Mouse (Mus musculus) thymus, postnatal 0 days (tissue): ENCODE measurements around the gene Nme7. TPM values are rescaled to one million over a fixed set of nuclear protein-coding genes. Genes with fewer than 3 reads are reported as not detected.

Experiments
- DNase-seq: peaks from one replicate; pipeline ENCODE4 v3.0.0-alpha.2; 2015; ENCODE audit warnings: low spot score
- polyA plus RNA-seq: library from polyadenylated mRNA; unstranded; fragments of >200 nt; fragmentation: Nextera tagmentation; extraction: Ambion mirVana; gene quantifications from 2 replicates; pipeline ENCODE4 v1.2.1, GENCODE M21; 2015

The Nme7 gene
- polyA plus RNA-seq, 1 experiment from 2014 or later = 30.3 TPM

DNA sequence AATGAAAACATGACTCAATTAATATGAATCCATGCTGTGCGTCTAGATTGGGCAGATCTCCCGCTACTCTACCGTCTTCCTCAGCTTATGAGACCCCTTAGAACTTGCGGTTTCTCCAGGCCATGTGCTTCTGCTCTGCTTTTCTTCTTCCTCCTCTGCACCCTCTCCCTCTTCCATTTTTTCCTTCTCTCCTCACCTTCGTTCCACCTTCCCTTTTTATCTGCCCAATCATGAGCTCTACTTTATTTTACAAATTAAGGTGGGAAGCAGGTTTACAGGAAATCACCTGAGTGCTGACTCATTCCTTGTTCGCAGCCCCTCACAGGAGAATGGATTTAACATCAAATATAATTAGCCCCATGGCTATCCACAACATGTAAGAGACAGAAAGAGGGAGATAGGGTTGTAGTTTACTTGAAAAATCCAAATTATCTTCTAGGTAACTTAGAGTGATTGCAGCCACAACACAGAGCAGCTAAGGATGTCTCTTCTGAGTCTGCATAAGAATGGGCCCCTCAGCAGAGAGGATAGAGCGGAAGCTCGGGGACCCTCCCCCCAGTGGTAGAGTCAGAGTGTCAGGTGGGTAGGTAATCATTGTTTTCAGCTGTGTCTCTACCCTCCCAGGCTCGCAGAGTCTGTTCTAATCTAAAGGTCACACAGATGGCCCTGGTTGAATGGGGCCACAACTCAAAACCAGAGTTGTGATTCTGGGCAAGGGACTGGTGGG lies 73.0 kb downstream of the Nme7 start:
- DNase-seq = no peak

DNA sequence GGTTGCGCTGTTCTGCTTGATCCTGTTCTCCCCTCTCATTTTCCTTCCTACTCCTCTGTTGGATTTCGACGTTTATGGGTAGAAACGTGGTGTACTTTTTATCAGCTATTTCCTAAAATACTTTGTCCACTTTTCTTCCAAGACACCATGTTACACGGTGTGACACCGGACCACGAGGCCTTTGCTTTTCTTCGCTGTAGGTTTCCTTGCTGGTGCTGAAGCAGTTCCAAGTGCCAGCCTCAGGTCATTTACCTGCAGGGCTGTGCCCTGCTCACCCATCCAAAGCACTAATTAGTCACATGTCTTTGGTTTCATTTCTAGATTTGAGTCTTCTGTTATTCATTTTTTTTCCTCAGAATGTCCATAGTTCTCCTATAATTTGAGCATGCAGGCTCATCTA lies 79.7 kb downstream of the Nme7 start:
- DNase-seq = no peak

DNA sequence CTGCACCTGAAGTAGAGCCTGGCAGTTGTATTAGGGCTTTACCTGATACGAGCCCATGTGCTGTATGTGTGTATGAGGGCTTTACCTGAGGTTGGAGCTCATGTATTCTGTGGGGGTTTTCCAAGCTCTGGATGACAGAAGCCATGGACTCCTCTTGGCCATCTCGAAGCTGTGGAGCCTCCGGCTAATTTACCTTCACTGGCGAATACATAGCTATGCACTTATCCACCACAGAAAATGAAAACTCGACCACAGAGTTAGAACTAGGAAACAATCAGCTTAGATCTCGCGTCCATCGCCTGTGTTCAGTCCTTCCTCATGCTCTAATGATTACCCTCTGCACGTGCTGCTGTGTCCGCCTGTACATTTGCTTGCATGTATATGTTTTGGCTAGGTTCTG lies 80.4 kb downstream of the Nme7 start:
- no peak for DNase-seq

DNA sequence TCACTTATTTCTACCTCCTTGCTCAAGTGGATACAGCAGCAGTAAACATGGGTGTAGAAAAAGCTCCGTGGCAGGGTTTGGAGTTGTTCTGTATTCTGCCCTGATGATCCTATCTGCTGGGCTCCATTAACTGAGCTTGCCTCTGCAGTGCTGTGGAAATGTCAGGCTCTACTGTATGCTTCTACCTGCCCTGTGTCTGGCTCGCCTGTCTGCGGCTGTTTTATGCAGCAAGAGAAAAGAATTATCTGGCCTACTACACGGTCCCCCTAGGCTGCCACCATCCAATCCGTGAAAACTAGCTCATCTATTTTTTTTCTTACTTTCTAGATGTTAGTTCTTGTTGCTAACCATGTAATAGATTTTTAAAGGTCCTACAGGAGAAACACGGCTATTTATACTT lies 81.1 kb downstream of the Nme7 start:
- DNase-seq = no peak

DNA sequence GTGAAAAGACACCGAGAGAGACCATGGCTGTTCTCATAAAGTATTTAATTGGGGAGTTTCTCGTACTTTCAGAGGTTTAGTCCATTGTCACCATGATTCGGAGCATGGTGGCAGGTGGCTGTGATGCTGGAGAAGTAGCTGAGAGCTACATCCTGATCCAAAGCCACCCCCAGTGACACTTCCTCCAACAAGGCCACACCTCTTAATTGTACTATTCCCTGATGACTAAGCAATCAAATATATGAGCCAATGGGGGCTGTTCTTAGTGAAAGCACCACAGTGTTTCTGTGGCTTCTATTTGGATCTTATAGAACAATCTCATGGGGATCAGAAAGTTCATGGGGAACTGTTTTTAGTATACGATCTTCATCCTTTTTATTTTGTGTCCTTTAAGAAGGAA lies 85.8 kb downstream of the Nme7 start:
- DNase-seq = no peak

DNA sequence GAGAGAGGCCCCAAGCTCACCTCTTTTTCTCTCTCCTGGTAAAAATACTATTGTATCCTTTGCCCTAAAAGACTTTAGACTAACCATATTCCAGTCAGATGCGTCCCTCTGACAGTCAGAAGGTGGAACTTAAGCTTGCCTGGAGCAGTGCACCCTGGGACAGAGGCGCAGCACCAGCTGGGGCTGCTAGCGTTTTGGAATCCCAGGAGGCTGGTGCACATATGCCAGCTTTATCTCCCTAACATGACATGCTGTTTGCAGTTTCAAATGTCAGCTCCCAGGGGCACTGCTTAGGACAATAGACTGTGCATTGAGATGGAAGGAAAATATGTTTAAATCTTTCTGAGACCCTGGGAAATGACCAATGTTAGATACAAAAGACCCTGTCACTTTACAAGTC lies 88.3 kb downstream of the Nme7 start:
- DNase-seq = no peak

DNA sequence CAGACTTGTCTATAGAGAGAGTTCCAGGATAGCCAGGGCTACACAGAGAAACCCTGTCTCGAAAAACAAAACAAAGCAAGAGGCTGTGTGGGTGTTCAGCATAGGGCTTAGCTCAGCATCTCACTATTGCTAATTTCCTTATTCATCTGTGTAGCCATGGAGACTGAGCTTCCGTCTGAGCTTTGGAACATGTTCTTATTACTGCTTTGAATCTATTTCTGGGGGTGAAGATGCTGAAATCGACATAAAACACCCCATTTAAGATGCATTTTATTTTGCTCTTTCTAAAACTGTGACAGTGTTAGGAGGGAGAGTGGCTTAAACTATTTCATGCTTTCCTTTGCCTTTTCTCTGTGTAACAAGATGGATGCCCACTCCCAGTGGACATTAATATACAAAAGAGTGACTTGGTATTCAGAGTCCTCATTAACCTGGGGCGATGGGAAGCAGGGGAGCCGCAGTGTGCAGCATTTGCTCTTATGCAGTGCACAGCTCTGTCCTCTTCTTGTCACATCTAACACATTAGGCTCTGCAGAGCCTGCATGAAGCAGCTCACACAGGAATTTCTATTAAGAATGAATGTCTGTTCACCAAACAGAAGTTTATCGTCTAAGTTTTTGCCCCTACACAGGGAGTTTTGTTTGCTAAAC lies 91.3 kb downstream of the Nme7 start:
- no peak for DNase-seq

DNA sequence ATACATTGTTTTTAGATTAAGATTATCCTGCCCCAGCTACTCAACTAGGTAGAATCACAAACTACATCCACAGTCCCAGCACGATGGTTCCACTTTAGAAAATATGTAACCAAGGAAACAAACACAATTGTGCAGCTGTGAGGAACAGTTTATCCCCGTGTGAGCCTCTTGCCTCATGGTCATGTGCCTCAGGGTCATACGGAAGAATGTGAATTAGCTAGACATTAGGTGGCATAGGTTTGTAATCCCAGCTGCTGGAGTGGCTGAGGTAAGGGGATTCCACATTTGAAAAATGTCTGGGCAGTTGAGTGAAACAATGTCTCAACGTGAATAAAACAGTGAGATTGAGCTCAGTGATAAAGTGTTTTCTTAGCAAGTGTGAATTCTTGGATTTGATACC lies 93.8 kb downstream of the Nme7 start:
- no peak for DNase-seq

DNA sequence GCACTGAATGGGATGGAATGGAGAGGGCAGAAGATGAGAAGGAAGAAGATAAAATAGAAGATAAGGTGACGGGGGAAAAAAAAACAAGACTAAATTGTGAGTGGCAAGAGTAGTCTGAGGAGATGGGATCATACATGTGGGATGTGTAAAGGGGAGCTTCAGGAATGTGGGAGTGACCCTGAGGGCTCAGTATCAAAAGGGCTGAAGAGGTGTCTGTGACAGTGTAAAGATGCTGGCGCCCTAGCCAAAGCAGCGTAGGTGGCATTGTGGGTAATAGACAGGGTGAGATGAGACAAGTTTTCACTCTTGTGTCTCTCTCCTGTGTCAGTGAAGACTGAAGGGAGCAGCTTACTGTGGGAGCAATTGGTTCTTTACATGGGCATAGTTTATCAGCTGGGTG lies 95.7 kb downstream of the Nme7 start:
- DNase-seq = no peak

DNA sequence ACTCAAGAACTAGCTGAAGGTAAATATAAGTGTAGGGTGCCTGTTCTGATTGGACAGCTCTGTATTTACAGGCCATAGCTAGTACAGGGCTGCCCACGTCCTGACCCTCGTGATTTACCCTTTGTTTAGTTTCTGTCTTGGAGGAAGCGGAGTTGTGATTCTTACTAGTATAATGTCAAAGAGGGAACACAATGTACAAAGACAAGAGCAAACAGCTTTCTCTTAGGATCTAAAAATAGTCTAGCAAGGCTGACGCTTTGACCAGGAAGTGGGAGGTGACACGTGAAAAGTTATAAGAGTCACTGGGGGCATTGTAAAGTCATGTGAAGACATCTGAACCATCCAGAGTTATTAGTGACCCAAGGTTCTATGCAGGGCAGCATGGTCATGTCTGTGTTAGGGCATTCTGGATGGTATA lies 101.5 kb downstream of the Nme7 start:
- peak; percentile 29 for DNase-seq

DNA sequence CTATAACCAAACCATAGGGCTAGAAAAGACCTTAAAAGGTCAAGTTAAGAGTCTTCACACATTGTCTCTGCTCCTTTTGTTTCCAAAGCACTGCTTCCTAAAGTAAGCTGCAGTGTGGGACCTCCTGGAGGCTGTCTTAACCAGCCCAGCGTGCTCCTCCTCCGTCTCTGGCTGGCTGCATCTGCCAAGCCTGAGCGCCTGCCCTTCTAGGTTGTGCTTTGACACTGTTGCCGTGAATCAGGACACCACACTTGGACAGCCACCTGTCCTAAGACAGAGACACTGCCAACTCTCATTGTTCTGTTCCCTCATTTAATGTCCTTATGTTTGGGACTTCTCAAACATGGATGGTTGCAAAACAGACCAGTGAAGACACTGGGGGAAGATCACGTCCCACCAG lies 102.6 kb downstream of the Nme7 start:
- no peak for DNase-seq

DNA sequence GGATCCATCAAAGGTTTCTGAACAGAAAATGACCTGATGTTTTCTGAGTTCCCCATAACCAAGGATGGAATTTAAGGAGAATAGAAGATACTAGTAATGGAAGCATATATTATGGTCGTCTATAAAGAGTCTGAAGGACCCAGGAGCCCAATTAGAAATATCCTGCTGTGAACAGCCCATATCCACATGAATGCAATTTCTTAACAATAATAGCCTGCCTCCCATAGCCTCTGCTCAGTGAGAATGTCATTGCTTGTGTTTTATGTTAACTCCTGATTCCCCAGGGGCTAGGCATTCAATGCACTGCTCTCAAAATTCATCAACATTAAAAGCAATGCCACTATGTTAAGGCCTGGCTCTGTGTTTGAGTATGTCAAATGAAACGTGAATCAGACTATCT lies 104.7 kb downstream of the Nme7 start:
- DNase-seq = no peak

DNA sequence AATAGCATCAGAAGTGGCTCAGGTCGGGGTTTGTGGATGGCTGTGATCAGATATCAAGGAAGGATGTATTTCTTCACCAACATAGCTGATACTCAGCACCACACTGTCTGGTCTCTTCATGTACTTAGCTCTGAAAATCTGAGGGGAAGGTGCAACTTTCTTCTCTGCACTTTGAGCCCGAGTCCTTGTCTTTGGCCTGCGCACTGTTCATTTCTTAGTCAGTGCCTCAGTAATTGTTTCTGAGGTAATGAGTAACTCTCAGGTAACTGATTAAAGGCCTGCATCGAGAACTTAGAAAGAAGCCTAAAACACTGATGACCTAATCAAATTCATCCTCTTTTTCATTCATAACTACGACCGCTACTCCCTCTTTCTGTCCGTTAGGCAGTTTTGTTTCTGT lies 107.4 kb downstream of the Nme7 start:
- DNase-seq = no peak

DNA sequence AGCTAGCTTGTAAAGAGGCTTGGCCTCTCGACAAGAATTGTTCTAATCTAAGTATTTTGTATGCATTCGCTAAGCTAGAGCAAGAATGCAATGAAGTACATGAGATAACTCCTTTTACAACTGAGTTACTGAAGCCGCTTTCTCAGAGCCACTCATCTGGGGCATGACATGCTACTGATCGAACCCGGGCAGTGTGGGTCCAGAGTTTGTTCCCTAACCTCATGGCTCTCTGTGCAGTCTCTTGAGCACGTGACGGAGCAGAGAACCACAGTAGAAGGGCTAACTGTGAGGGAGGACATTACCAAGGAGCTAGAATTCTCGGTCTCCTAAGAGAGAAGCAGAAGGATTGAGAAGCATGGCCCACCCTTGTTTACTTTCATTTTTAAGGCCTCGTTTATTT lies 109.0 kb downstream of the Nme7 start:
- no peak for DNase-seq

DNA sequence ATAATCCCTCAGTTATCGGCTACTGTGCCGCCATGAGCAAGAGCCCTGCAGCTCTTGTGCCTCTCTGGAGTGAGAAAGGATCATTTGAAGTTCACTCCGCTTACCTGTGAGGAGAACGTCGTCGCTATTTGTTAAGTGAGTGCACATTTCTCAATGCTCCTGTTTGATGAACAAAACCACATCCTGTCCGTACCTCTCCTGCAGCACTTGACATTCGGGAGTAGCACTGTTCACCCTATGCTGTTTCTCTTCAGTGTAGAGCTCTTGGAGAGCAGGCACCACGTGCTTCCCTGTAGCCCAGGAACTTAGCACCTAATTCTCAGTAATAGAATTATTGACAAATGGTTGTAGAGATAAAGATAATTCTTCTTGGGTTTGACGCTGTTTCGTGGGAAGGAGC lies 109.7 kb downstream of the Nme7 start:
- peak; percentile 69 for DNase-seq

DNA sequence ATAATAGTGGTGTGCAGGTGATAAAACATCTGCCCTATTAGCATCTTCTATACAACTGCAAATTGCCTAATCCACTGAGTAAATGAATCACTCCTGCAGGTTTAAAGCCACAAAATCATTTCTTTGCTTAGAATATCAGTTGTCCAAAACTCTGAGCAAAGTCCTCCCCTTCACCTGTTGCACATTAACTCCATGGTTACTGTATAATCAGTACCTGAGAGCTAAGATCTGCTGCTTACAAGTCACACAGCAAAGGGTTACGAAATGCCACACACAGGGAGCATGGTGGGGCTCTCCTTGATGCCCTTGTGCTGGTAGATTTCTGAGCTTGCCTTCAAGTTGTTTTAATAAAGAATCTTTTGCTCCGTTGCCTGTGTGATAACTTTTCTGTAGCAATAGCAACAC lies 111.4 kb downstream of the Nme7 start:
- no peak for DNase-seq

DNA sequence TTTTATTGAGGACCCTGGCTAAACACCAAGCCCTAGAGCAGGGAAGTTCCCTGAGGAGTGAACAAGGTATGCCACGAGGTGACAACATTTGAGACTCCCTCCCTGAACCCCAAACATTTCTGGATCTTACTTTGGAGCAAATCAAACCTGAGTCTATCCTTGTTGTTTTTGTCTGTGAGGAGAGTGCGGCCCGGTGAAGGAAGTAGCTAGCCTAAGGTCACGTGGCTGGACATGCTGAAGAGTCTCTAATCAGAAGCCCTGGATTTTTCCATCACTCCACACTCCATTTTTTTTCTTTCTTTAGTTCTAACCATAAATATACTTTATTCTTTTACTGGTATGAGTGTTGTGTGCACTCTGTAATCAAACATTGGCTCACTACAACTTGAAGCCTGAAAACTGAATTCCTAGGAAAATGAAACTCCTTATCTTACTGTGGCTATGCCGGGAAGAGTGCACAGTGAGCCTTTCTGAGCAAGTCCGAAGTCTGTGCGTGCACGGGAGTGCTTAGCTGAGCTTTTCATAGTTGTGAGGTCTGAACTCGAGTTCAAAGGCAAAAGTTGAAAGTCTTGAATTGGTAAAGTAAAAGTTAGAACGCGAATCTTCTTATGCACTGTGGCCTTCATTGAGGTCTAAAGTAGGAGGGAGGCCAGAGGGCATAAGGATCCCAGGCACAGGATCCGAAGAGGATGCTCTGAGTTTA lies 112.9 kb downstream of the Nme7 start:
- DNase-seq = no peak

DNA sequence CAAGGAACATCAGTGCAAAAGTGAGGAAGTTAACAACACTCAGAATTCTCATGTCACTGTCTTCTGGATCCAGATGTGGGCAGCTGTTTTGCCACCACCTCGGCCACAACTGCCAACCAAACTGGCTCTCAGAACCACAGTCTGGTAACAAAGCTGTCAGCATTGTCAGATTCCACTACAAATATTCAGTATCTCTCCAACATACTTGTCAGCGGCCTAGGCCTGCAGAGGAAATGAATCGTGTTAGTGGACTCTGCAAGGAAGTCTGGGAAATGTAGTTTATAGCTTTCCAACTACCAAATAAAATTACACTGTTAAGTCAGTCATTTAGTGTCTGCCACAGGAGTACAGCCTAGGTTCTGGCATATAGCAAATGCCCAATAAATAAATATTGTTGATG lies 113.7 kb downstream of the Nme7 start:
- DNase-seq = no peak

DNA sequence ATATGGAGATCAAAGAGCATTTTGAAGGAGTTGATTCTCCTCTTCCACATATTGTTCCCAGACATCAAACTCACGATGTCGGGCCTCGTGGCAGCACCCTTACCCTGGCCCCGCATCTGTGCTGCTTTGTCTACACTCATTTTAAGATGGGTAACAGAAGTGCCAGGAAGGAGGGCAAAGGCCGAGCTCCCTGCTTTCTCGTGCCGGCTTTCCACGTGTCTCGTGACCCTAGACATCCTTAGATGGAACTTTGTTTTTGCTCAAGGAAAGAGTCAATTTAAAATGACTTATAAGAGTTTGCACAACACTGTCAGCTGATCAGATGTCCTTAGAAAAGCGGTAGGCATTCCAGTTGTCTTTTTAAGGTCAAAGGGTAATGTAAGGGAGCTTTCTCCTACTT lies 114.4 kb downstream of the Nme7 start:
- no peak for DNase-seq

DNA sequence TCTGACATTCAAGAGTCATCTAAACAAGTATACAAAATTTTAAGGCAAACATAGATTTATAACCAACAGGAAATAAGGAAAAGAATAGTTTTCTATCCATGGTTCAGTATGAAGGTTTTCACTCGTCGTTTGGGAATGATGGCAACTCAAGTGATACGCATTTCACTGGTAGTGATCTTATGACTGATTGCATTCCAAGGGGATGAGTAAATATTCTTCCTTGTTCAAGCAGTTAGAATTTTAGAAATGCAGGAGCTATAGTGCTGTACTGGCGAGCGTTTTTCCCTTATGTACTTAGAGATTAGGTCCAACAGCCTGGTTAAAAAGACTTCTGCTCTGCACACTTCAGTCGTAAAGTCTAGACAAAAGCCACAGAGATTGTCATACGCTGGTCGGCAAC lies 115.5 kb downstream of the Nme7 start:
- DNase-seq = no peak

DNA sequence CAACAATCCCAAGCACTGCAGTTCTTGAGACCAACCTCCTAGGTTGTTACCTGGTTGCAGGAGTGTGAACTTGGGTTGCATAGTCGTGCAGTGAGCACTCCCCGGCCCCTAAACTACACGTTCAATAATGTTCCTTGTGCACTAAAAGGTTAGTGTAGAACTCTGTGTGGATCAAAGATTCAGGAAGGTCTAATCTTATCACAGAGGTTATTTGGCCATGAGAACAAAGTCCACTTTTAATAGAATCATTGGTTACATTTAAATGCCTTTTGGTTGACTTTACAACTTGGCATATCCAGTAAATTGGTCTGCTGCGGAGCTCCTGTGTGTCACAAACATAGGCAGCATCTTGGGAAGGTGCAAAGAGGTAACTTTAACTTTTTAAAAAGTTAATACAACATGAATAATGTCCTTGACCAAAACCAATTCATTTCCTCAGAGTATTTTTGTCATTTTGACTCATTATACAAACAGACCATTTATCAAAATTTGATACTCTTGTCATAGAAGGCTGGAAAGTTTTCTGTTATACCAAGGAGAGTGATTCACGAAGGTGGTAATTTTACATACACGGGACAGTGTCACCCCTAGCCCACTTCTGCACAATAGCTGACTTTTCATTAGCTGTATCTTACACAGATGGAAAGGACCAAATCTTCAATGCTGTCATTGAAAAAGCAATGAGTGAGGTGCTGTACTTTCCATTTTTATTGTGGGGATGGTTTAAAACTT lies 116.9 kb downstream of the Nme7 start:
- no peak for DNase-seq

DNA sequence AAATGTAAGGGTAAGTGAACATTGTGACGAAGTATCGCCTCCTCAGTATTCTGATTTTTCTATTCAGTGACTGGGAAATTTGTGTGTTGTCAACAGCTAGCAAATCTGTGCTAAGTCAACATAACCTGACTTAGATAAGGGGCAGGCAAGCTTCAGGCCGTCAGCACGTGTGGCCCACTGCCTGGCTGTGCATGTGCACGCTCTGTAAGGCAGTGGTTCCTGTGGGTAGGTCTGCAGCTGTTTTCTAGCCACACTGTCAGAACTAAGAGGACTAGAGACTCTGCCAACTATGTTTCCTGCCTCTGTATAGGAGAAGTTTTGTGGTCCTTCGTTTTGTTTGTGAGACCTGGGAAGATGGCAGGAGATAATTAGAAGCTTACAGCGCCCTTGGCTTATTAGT lies 122.3 kb downstream of the Nme7 start:
- DNase-seq = peak; percentile 67
